Mouse (Mus musculus): ENCODE measurements around the gene Kirrel. TPM values are rescaled to one million over a fixed set of nuclear protein-coding genes. Genes with fewer than 3 reads are reported as not detected.

Kirrel gene
- polyA plus RNA-seq, 1 experiment: 20.7 TPM

GRCm38 (mm10) chr3:87097205-87097604, 77.3 kb downstream of the Kirrel start:
- H3K4me2 ChIP-seq (ENCODE audit: low read depth): no peak overlapping the region
- TF ChIP-seq TCF3 (IDR thresholded peaks at IDR 0.05; ENCODE audit: insufficient read length, low read depth) (no peak), SRF (IDR thresholded peaks at IDR 0.05; ENCODE audit: control insufficient read depth, insufficient read length, low read depth) (no peak), MYOD1 (IDR thresholded peaks at IDR 0.05; ENCODE audit: control insufficient read depth in 1 of 3, insufficient read length in 2 of 3, low read depth in 2 of 3) (no peak), REST (IDR thresholded peaks at IDR 0.05; ENCODE audit: insufficient read depth, insufficient read length) (no peak), E2F4 (IDR thresholded peaks at IDR 0.05; ENCODE audit: insufficient read depth) (no peak), CEBPB (IDR thresholded peaks at IDR 0.05; ENCODE audit: insufficient read depth, poor library complexity, severe bottlenecking) (no peak), TCF12 (IDR thresholded peaks at IDR 0.05; ENCODE audit: insufficient read depth, poor library complexity, severe bottlenecking) (no peak), MAX (IDR thresholded peaks at IDR 0.05; ENCODE audit: low read depth) (no peak), USF1 (IDR thresholded peaks at IDR 0.05; ENCODE audit: low read depth) (no peak), POLR2AphosphoS2 (IDR thresholded peaks at IDR 0.05; ENCODE audit: insufficient read length, low read depth) (no peak)

GRCm38 (mm10) chr3:87093718-87094117, 80.8 kb downstream of the Kirrel start:
- TF ChIP-seq TCF12 (IDR thresholded peaks at IDR 0.05; ENCODE audit: insufficient read depth, poor library complexity, severe bottlenecking): no peak
- TF ChIP-seq POLR2AphosphoS2 (IDR thresholded peaks at IDR 0.05; ENCODE audit: insufficient read length, low read depth): no peak
- TF ChIP-seq CEBPB (IDR thresholded peaks at IDR 0.05; ENCODE audit: insufficient read depth, poor library complexity, severe bottlenecking): no peak
- TF ChIP-seq USF1 (IDR thresholded peaks at IDR 0.05; ENCODE audit: low read depth): no peak
- TF ChIP-seq E2F4 (IDR thresholded peaks at IDR 0.05; ENCODE audit: insufficient read depth): no peak
- no peak for TF ChIP-seq MYOD1 (IDR thresholded peaks at IDR 0.05; ENCODE audit: control insufficient read depth in 1 of 3, insufficient read length in 2 of 3, low read depth in 2 of 3)
- TF ChIP-seq MAX (IDR thresholded peaks at IDR 0.05; ENCODE audit: low read depth): no peak
- TF ChIP-seq SRF (IDR thresholded peaks at IDR 0.05; ENCODE audit: control insufficient read depth, insufficient read length, low read depth): no peak
- no peak for TF ChIP-seq REST (IDR thresholded peaks at IDR 0.05; ENCODE audit: insufficient read depth, insufficient read length)
- no peak for TF ChIP-seq POLR2A (IDR thresholded peaks at IDR 0.05; ENCODE audit: insufficient read length, low read depth)
- TF ChIP-seq MYOG (IDR thresholded peaks at IDR 0.05; ENCODE audit: control insufficient read depth in 1 of 3, insufficient read depth in 1 of 3, insufficient read length in 2 of 3, low read depth in 2 of 3): no peak
- no peak for TF ChIP-seq TCF3 (IDR thresholded peaks at IDR 0.05; ENCODE audit: insufficient read length, low read depth)
- H3K4me2 ChIP-seq (ENCODE audit: low read depth): no peak overlapping the region

More at GRCm38 (mm10) chr3:87097205-87097604, 77.3 kb downstream of the Kirrel start:
- H3K4me3 ChIP-seq: no peak overlapping the region
- no peak overlapping the region for H3ac ChIP-seq (ENCODE audit: control insufficient read depth, insufficient read length)
- peaks cover 14% of the 10 kb centered on the region for H3K36me3 ChIP-seq (ENCODE audit: control insufficient read depth, insufficient read depth)
- H3K27me3 ChIP-seq (ENCODE audit: control insufficient read depth, insufficient read depth, insufficient read length): no peaks in the 10 kb centered on the region
- H3K79me2 ChIP-seq (ENCODE audit: control insufficient read depth, insufficient read depth): peaks cover 28% of the 10 kb centered on the region

GRCm38 (mm10) chr3:87089694-87090565, 84.6 kb downstream of the Kirrel start:
- no peak overlapping the region for H3K4me3 ChIP-seq
- no peak overlapping the region for H3ac ChIP-seq (ENCODE audit: control insufficient read depth, insufficient read length)
- H3K79me2 ChIP-seq (ENCODE audit: control insufficient read depth, insufficient read depth): no peaks in the 10 kb centered on the region
- H3K36me3 ChIP-seq (ENCODE audit: control insufficient read depth, insufficient read depth): peaks cover 10% of the 10 kb centered on the region
- TF ChIP-seq POLR2A (IDR thresholded peaks at IDR 0.05; ENCODE audit: insufficient read length, low read depth): no peak
- no peak for TF ChIP-seq POLR2AphosphoS2 (IDR thresholded peaks at IDR 0.05; ENCODE audit: insufficient read length, low read depth)
- TF ChIP-seq REST (IDR thresholded peaks at IDR 0.05; ENCODE audit: insufficient read depth, insufficient read length): no peak
- TF ChIP-seq TCF3 (IDR thresholded peaks at IDR 0.05; ENCODE audit: insufficient read length, low read depth): no peak
- no peak for TF ChIP-seq SRF (IDR thresholded peaks at IDR 0.05; ENCODE audit: control insufficient read depth, insufficient read length, low read depth)
- no peak for TF ChIP-seq MAX (IDR thresholded peaks at IDR 0.05; ENCODE audit: low read depth)
- no peak for TF ChIP-seq USF1 (IDR thresholded peaks at IDR 0.05; ENCODE audit: low read depth)
- no peak for TF ChIP-seq E2F4 (IDR thresholded peaks at IDR 0.05; ENCODE audit: insufficient read depth)
- no peak for TF ChIP-seq CEBPB (IDR thresholded peaks at IDR 0.05; ENCODE audit: insufficient read depth, poor library complexity, severe bottlenecking)
- TF ChIP-seq MYOD1 (IDR thresholded peaks at IDR 0.05; ENCODE audit: control insufficient read depth in 1 of 3, insufficient read length in 2 of 3, low read depth in 2 of 3): no peak
- no peak for TF ChIP-seq TCF12 (IDR thresholded peaks at IDR 0.05; ENCODE audit: insufficient read depth, poor library complexity, severe bottlenecking)
- no peak for TF ChIP-seq MYOG (IDR thresholded peaks at IDR 0.05; ENCODE audit: control insufficient read depth in 1 of 3, insufficient read depth in 1 of 3, insufficient read length in 2 of 3, low read depth in 2 of 3)
- no peak overlapping the region for H3K4me2 ChIP-seq (ENCODE audit: low read depth)
- no peaks in the 10 kb centered on the region for H3K27me3 ChIP-seq (ENCODE audit: control insufficient read depth, insufficient read depth, insufficient read length)

More at GRCm38 (mm10) chr3:87093718-87094117, 80.8 kb downstream of the Kirrel start:
- Histone ChIP-seq H3K27me3 (ENCODE audit: control insufficient read depth, insufficient read depth, insufficient read length) (no peaks in the 10 kb centered on the region), H3K36me3 (ENCODE audit: control insufficient read depth, insufficient read depth) (peaks cover 14% of the 10 kb centered on the region), H3K79me2 (ENCODE audit: control insufficient read depth, insufficient read depth) (peaks cover 5% of the 10 kb centered on the region), H3ac (ENCODE audit: control insufficient read depth, insufficient read length) (no peak overlapping the region), H3K4me3 (no peak overlapping the region)

GRCm38 (mm10) chr3:87087146-87087545, 87.4 kb downstream of the Kirrel start:
- Histone ChIP-seq H3K79me2 (ENCODE audit: control insufficient read depth, insufficient read depth) (no peaks in the 10 kb centered on the region), H3K4me3 (no peak overlapping the region), H3K36me3 (ENCODE audit: control insufficient read depth, insufficient read depth) (peaks cover 3% of the 10 kb centered on the region), H3K27me3 (ENCODE audit: control insufficient read depth, insufficient read depth, insufficient read length) (no peaks in the 10 kb centered on the region), H3K4me2 (ENCODE audit: low read depth) (no peak overlapping the region), H3ac (ENCODE audit: control insufficient read depth, insufficient read length) (no peak overlapping the region)
- TF ChIP-seq TCF3 (IDR thresholded peaks at IDR 0.05; ENCODE audit: insufficient read length, low read depth): no peak
- TF ChIP-seq POLR2AphosphoS2 (IDR thresholded peaks at IDR 0.05; ENCODE audit: insufficient read length, low read depth): no peak
- TF ChIP-seq SRF (IDR thresholded peaks at IDR 0.05; ENCODE audit: control insufficient read depth, insufficient read length, low read depth): no peak
- TF ChIP-seq POLR2A (IDR thresholded peaks at IDR 0.05; ENCODE audit: insufficient read length, low read depth): no peak
- no peak for TF ChIP-seq CEBPB (IDR thresholded peaks at IDR 0.05; ENCODE audit: insufficient read depth, poor library complexity, severe bottlenecking)
- no peak for TF ChIP-seq TCF12 (IDR thresholded peaks at IDR 0.05; ENCODE audit: insufficient read depth, poor library complexity, severe bottlenecking)
- no peak for TF ChIP-seq MYOD1 (IDR thresholded peaks at IDR 0.05; ENCODE audit: control insufficient read depth in 1 of 3, insufficient read length in 2 of 3, low read depth in 2 of 3)
- no peak for TF ChIP-seq REST (IDR thresholded peaks at IDR 0.05; ENCODE audit: insufficient read depth, insufficient read length)
- TF ChIP-seq USF1 (IDR thresholded peaks at IDR 0.05; ENCODE audit: low read depth): no peak
- no peak for TF ChIP-seq MYOG (IDR thresholded peaks at IDR 0.05; ENCODE audit: control insufficient read depth in 1 of 3, insufficient read depth in 1 of 3, insufficient read length in 2 of 3, low read depth in 2 of 3)
- TF ChIP-seq E2F4 (IDR thresholded peaks at IDR 0.05; ENCODE audit: insufficient read depth): no peak
- no peak for TF ChIP-seq MAX (IDR thresholded peaks at IDR 0.05; ENCODE audit: low read depth)

Data from myocyte (in vitro differentiated cells).